Mouse (Mus musculus): Measurements from ENCODE around the gene Rgs12. TPM values are rescaled to one million over a fixed set of nuclear protein-coding genes. Genes with fewer than 3 reads are reported as not detected.

Gene Rgs12
- polyA plus RNA-seq, 1 experiment from 2014 or later, result 30.1 TPM

DNA sequence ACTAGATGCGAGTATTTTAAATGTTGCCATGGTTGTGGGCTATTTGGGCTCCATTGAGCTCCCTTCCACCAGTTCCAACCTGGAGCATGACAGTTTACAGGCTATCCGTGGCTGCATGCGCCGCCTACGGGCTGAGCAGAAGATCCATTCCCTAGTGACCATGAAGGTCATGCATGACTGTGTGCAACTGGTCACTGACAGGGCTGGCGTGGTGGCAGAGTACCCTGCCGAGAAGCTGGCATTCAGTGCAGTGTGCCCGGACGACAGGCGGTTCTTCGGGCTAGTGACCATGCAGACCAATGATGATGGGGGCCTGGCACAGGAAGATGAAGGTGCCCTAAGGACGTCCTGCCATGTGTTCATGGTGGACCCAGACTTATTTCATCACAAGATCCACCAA, 16.3 kb downstream of the Rgs12 start:
- Histone ChIP-seq H3K27me3 (replicated peaks) (no peaks in the 10 kb centered on the region), H3K9ac (no peak overlapping the region), H3K27ac (no peak overlapping the region), H3K36me3 (peaks cover 34% of the 10 kb centered on the region), H3K9me3 (replicated peaks) (no peaks in the 10 kb centered on the region), H3K4me3 (no peak overlapping the region), H3K4me2 (no peak overlapping the region), H3K4me1 (peaks cover 69% of the 10 kb centered on the region)
- ATAC-seq, result no peak
- WGBS (ENCODE audit: insufficient replicate concordance), result 92% methylated on average over 12 of the region's 12 CpGs

DNA sequence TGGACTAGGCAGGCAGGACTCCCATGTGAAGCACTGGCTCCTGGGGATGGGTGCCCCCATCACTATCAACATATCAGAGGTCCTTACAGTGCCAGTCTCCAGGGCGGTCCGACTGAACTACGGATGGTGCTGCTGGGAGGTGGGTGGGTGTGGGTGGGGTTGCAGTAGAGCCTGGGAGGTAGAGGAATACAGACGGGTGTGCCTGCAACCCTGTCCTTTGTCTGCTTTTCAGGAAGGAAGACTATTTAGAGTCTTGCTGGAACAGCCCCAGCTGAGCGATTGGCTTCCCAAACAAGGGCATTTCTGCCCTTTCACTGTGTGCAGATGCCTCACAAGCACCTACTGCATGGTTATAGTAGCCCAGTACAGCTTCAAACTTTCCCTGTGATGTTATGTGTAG, 19.1 kb downstream of the Rgs12 start:
- Histone ChIP-seq H3K27me3 (replicated peaks) (no peaks in the 10 kb centered on the region), H3K9ac (peak overlapping the region; percentile 12; the same call in 1 of the 2 replicates), H3K4me2 (peak overlapping the region; percentile 39), H3K9me3 (replicated peaks) (no peaks in the 10 kb centered on the region), H3K4me1 (peaks cover 70% of the 10 kb centered on the region), H3K36me3 (peaks cover 48% of the 10 kb centered on the region), H3K4me3 (no peak overlapping the region), H3K27ac (peak overlapping the region; percentile 70)
- ATAC-seq, result peak; percentile 78
- WGBS (ENCODE audit: insufficient replicate concordance), result 34% methylated on average over 5 of the region's 5 CpGs

DNA sequence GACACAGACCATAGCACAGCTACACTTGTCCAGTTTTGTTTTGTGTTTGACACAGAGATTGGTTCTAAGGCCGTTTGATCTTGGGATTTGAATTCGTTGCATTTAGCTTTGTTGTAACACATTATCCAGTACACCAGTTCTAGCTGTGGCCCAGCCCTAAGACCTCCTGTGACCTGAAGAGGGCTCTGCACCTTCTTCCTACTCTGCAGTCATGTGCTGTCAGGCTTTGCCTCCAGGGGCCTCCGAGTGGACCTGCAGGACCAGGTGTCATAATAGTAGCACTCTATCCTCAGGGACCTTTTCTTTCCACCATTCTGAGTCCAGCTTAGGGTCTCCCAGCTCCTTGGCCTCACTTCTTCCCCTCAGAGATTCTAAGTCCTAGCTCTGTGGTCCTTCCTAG, 23.2 kb downstream of the Rgs12 start:
- Histone ChIP-seq H3K9me3 (replicated peaks) (no peaks in the 10 kb centered on the region), H3K36me3 (peaks cover 42% of the 10 kb centered on the region), H3K9ac (peak overlapping the region; percentile 2; the same call in 1 of the 2 replicates), H3K4me3 (no peak overlapping the region), H3K27ac (peak overlapping the region; percentile 94), H3K27me3 (replicated peaks) (no peaks in the 10 kb centered on the region), H3K4me2 (0 out of 2 replicates have a peak overlapping the region, but pooled peaks have one; percentile 6), H3K4me1 (peaks cover 97% of the 10 kb centered on the region)
- 58% methylated on average over 3 of the region's 3 CpGs for WGBS (ENCODE audit: insufficient replicate concordance)
- ATAC-seq, result no peak

DNA sequence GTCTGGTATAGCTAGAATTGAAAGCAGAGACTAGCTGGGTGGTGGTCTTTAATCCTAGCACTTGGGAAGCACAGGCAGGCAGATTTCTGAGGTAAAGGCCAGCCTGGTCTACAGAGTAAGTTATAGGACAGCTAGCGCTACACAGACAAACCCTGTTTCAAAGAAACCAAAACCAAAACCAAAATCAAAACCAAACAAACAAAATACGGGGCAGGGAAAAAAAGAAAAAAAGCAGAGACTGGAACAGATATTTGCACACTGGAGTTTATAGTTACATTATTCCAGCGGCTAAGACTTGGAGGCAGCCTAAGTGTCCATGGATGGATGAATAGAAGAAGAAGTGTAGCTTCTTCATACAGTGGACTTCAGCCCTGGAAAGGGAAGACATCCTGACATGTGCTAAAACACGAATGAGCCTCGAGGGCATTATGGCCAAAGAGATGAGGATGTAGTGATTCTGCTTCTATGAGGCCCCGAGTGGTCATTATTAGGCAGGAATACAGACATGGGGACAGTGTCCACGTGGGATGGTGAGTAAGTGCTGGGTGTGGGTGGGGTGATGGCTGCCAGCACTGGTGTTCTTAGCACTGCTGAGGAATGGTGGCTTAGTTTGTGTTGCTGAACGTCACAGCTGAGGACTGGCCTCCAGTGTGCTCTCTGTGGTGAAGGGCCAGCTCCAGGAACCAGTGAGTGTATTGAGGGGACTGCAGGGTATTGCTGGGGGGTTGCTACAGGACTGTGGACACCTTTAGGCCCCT, 24.5 kb downstream of the Rgs12 start:
- H3K27me3 ChIP-seq (replicated peaks), result no peaks in the 10 kb centered on the region
- H3K27ac ChIP-seq, result peak overlapping the region; percentile 94
- H3K9ac ChIP-seq, result peak overlapping the region; percentile 66
- H3K4me2 ChIP-seq, result peak overlapping the region; percentile 71
- no peak for ATAC-seq
- no peaks in the 10 kb centered on the region for H3K9me3 ChIP-seq (replicated peaks)
- WGBS (ENCODE audit: insufficient replicate concordance), result 73% methylated on average over 8 of the region's 8 CpGs
- H3K36me3 ChIP-seq, result peaks cover 45% of the 10 kb centered on the region
- H3K4me1 ChIP-seq, result peaks cover 94% of the 10 kb centered on the region
- no peak overlapping the region for H3K4me3 ChIP-seq

DNA sequence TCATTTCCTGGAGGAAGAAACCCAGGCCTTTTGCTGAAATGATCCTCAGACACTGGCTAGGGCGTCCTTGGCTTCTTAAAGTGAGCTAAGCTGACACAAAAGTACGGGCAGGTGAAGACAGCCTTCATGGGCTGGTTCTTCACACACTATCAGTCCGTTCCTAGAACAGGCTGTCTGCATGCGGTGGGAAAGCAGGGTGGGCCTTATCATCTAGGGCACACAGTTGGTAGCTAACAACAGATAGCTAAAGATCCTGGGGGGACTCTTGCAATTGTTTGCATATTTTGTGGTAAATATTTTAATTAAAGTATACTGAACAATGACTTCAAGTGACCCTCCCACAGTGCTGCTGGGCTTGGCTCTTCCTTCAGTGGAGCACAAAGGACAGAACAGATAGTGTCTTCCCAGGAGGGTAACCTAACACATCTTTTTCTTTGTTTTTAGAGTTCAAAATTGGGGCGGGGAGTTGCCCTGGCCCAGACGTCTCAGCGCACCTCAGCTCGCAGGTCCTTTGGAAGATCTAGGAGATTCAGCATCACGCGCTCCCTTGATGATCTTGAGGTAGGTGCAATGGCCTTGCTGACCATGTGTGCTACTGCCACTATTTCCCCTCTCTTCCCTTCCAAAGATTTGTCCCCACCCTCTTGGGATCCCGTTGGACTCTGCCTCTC, 25.7 kb downstream of the Rgs12 start:
- peak overlapping the region; percentile 45 for H3K4me3 ChIP-seq
- peak overlapping the region; percentile 94 for H3K27ac ChIP-seq
- H3K9me3 ChIP-seq (replicated peaks), result no peaks in the 10 kb centered on the region
- WGBS (ENCODE audit: insufficient replicate concordance), result 28% methylated on average over 11 of the region's 11 CpGs
- peaks cover 97% of the 10 kb centered on the region for H3K4me1 ChIP-seq
- H3K9ac ChIP-seq, result peak overlapping the region; percentile 66
- H3K4me2 ChIP-seq, result peak overlapping the region; percentile 71
- H3K36me3 ChIP-seq, result peaks cover 57% of the 10 kb centered on the region
- H3K27me3 ChIP-seq (replicated peaks), result no peaks in the 10 kb centered on the region
- ATAC-seq, result peak; percentile 91

DNA sequence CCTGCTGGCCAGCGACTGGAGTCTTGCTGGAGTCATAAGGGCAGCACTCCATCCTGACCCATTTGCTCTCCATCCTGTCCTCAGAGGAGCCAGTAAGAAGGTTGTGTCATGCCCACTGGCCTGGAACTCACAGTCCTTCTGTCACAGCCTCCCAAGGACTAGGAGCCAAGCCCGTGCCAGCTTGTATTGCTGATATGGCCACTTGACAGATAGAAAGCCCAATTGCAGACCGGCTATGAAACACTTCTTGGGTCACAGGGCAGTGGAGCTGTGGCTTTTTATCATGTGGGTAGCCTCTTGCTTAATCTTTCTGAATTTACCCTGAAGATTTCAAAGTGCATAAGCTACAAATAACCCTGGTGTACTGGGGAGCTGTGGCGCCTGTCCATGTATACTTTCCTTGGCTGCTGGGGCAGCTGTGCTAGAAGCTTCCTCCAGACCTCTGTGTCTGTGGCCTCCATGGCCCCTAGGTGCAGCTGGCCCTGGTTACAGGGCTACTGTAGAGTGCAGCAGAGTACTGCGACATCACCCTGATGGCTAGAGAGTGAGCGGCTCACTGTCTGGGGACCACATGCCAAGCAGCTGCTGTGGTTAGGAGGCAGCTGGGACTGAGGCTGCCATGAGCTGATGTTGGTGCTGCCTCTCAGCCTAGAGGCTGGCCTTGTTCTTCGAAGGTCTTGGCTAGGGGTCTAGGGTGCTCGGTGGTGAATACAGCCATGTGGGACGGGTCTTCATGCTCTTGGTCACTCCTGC, 27.5 kb downstream of the Rgs12 start:
- WGBS (ENCODE audit: insufficient replicate concordance), result 58% methylated on average over 9 of the region's 9 CpGs
- Histone ChIP-seq H3K4me1 (peaks cover 96% of the 10 kb centered on the region), H3K9me3 (replicated peaks) (no peaks in the 10 kb centered on the region), H3K27ac (peak overlapping the region; percentile 94), H3K9ac (peak overlapping the region; percentile 66), H3K4me3 (peak overlapping the region; percentile 45), H3K36me3 (peaks cover 62% of the 10 kb centered on the region), H3K27me3 (replicated peaks) (no peaks in the 10 kb centered on the region), H3K4me2 (peak overlapping the region; percentile 71)
- ATAC-seq, result peak; percentile 48

DNA sequence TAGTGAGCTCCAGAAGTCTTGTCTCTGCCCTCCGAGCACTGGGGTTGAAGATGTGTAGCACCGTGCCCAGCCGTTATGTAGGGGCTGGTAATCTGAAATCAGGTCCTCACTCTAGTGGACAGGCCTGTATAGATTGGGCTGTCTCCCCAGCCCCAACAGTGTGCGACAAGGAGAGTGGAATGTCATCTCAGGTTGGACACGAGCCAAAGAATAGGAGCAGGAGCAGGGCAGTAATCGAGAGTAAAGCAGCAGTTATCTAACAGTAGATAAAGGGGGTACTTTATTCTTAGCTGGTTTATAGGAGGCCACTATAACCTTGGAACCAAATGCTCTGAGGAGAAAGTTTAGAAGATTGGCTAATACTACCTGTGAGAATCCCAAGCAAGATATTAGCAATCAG, 30.9 kb downstream of the Rgs12 start:
- H3K27ac ChIP-seq, result 0 out of 2 replicates have a peak overlapping the region, but pooled peaks have one; percentile 34
- peaks cover 87% of the 10 kb centered on the region for H3K4me1 ChIP-seq
- 0 out of 2 replicates have a peak overlapping the region, but pooled peaks have one; percentile 35 for H3K9ac ChIP-seq
- WGBS (ENCODE audit: insufficient replicate concordance), result 55% methylated on average over 6 of the region's 6 CpGs
- H3K9me3 ChIP-seq (replicated peaks), result no peaks in the 10 kb centered on the region
- peak overlapping the region; percentile 19 for H3K4me2 ChIP-seq
- no peaks in the 10 kb centered on the region for H3K27me3 ChIP-seq (replicated peaks)
- H3K4me3 ChIP-seq, result no peak overlapping the region
- ATAC-seq, result no peak
- H3K36me3 ChIP-seq, result peaks cover 81% of the 10 kb centered on the region

DNA sequence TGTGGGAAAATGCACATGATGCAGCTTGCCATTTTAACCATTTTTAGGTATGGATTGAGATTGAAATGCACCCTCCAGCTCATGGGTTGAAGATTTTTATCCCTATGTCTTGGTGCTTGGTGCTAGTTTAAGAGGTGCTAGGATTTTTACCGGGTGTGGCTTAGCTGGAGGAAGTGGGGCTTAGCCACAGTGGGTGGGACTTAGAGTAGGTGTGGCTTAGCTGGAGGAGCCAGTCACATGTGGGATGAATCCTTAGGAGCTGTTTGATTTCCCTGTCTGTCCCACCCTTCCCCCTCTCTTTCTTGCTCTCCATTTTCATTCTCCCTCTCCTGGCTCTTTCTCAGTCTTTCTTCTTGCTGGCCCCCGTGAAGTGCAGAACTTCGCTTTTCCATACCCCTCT, 32.5 kb downstream of the Rgs12 start:
- no peak for ATAC-seq
- Histone ChIP-seq H3K9me3 (replicated peaks) (no peaks in the 10 kb centered on the region), H3K4me3 (no peak overlapping the region), H3K9ac (no peak overlapping the region), H3K4me2 (no peak overlapping the region), H3K27ac (peak overlapping the region; percentile 32; the same call in 1 of the 2 replicates), H3K4me1 (peaks cover 87% of the 10 kb centered on the region), H3K27me3 (replicated peaks) (no peaks in the 10 kb centered on the region), H3K36me3 (peaks cover 82% of the 10 kb centered on the region)
- 54% methylated on average over 3 of the region's 3 CpGs for WGBS (ENCODE audit: insufficient replicate concordance)

DNA sequence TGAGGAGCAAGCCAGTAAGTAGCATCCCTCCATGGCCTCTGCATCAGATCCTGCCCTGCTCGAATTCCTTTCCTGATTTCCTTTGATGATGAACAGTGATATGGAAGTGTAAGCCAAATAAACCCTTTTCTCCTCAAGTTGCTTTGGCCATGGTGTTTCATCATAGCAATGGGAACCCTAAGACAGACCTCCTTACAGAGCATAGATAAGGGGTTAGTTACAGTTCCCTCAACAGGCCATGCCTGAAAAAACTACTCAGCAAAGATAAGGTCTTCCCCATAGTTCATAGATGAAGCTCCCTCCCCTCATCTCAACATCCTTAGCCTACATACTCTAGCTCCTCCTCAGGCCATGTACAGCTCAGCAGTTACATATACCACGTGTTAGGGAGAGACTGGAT, 35.7 kb downstream of the Rgs12 start:
- Histone ChIP-seq H3K4me1 (peaks cover 88% of the 10 kb centered on the region), H3K9ac (peak overlapping the region; percentile 4; the same call in 1 of the 2 replicates), H3K36me3 (peaks cover 84% of the 10 kb centered on the region), H3K4me3 (no peak overlapping the region), H3K9me3 (replicated peaks) (no peaks in the 10 kb centered on the region), H3K4me2 (no peak overlapping the region), H3K27ac (peak overlapping the region; percentile 79), H3K27me3 (replicated peaks) (no peaks in the 10 kb centered on the region)
- 49% methylated on average over 2 of the region's 2 CpGs for WGBS (ENCODE audit: insufficient replicate concordance)
- peak; percentile 75 for ATAC-seq

DNA sequence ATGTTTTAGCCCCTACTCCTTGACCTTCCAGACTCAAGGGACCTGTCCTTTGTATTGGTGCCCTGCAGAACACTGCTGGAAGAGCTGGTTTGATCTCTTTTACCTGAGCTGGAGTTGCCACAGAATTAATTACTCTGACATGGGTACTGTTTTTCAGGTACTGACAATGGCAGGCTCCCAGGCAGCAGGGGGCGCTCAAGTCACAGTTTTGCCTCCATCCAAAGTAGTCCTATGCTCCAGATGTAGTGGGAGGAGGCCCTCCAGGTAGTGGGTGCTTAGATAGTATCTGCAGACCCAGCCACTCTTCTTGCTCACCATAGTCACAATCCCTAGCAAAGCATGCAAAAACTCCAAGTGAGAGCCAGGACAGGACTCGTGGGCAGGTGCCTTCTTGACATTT, 36.6 kb downstream of the Rgs12 start:
- Histone ChIP-seq H3K9ac (no peak overlapping the region), H3K4me3 (no peak overlapping the region), H3K27ac (peak overlapping the region; percentile 79; the same call in 1 of the 2 replicates), H3K9me3 (replicated peaks) (no peaks in the 10 kb centered on the region), H3K4me2 (no peak overlapping the region), H3K4me1 (peaks cover 83% of the 10 kb centered on the region), H3K27me3 (replicated peaks) (no peaks in the 10 kb centered on the region), H3K36me3 (peaks cover 87% of the 10 kb centered on the region)
- peak; percentile 38; the same call in 1 of the 2 replicates for ATAC-seq
- 28% methylated on average over 2 of the region's 2 CpGs for WGBS (ENCODE audit: insufficient replicate concordance)

DNA sequence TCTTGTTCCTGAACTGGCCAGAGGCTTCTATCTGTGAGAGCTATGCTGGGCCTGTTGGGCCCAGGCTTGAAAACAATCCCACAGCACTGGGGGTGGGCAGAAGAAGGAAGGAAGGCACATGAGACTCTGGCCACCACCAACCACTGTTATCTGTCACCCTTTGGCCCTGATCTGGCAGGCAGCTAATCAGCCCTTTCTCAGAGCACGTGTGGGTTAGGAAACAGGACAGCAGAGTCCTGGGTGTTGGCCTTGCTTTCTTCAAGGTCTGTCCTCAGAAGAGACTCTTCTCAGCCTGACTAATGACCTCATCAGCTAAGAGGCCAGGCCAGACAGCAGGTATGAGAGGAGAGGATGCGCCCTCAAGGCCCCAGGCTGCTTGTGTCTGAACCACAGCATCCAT, 38.2 kb downstream of the Rgs12 start:
- peak overlapping the region; percentile 72 for H3K27ac ChIP-seq
- no peak overlapping the region; the same call in 1 of the 2 replicates for H3K4me2 ChIP-seq
- no peaks in the 10 kb centered on the region for H3K9me3 ChIP-seq (replicated peaks)
- H3K36me3 ChIP-seq, result peaks cover 93% of the 10 kb centered on the region
- no peaks in the 10 kb centered on the region for H3K27me3 ChIP-seq (replicated peaks)
- peaks cover 70% of the 10 kb centered on the region for H3K4me1 ChIP-seq
- WGBS (ENCODE audit: insufficient replicate concordance), result 45% methylated on average over 2 of the region's 2 CpGs
- H3K9ac ChIP-seq, result peak overlapping the region; percentile 46
- peak; percentile 79 for ATAC-seq
- H3K4me3 ChIP-seq, result no peak overlapping the region

Data from liver, embryonic 12.5 days (tissue).